Mouse (Mus musculus) lung, postnatal 0 days (tissue): ENCODE results near the gene Pdcd1.

Source experiments
- CTCF ChIP-seq: IDR thresholded peaks from 2 replicates; pipeline ENCODE4 v1.5.1; 2016; ENCODE audit warnings: antibody characterized with exemption, mild to moderate bottlenecking
- EP300 ChIP-seq: IDR thresholded peaks from 2 replicates; pipeline ENCODE4 v1.6.1; 2016; ENCODE audit warnings: antibody characterized with exemption, mild to moderate bottlenecking, control low read depth

- no peak for TF ChIP-seq CTCF
- no peak for TF ChIP-seq EP300
Observed at GRCm38 (mm10) chr1:94055966-94056365, 3.6 kb upstream of the Pdcd1 start.
